Mouse (Mus musculus): ENCODE measurements around the gene Thap8.

GRCm38 (mm10) chr7:30231328-30231668 is 48.6 kb upstream of the Thap8 start:
- TF ChIP-seq GATA1 (IDR thresholded peaks at IDR 0.05; ENCODE audit: low read length), result no peak
- no peak for TF ChIP-seq TAL1 (IDR thresholded peaks at IDR 0.05; ENCODE audit: low read length)
